Mouse (Mus musculus) layer of hippocampus, adult 2 months (tissue): ENCODE measurements at regions not wholly inside any gene's neighbourhood (a gene's known extent, or its start where the extent isn't known, plus 50 kb on each side); places are given as distances from the start of the nearest gene placed in this dataset.

Experiments
- DNase-seq, 2 experiments: peaks; one replicate each; pipeline ENCODE4 v3.0.0; 2022; ENCODE audit warnings: low spot score in 2 of 2
- H3K27ac ChIP-seq: fragments of 200-600 bp; 2 replicates; pipeline ENCODE4 v1.8.1; 2022
- H3K4me3 ChIP-seq: fragments of 200-600 bp; 2 replicates; pipeline ENCODE4 v1.8.1; 2022; ENCODE audit warnings: mild to moderate bottlenecking
- CTCF ChIP-seq: fragments of 200-600 bp; conservative IDR thresholded peaks from 2 replicates; pipeline ENCODE4 v1.8.1; 2022; ENCODE audit warnings: antibody characterized with exemption, mild to moderate bottlenecking, moderate library complexity

GRCm38 (mm10) chr14:55348098-55348497, 126.3 kb downstream of the Dhrs2 start:
- TF ChIP-seq CTCF: no peak

GRCm38 (mm10) chr14:55357258-55357657, 121.3 kb upstream of the Dhrs4 start:
- Histone ChIP-seq H3K4me3 (no peak overlapping the region), H3K27ac (no peak overlapping the region)
- TF ChIP-seq CTCF: no peak
- no peak for DNase-seq

More at GRCm38 (mm10) chr14:55348098-55348497, 126.3 kb downstream of the Dhrs2 start:
- H3K4me3 ChIP-seq: no peak overlapping the region
- DNase-seq: peak in 1 of 2 experiments; percentile 5
- no peak overlapping the region for H3K27ac ChIP-seq

DNA sequence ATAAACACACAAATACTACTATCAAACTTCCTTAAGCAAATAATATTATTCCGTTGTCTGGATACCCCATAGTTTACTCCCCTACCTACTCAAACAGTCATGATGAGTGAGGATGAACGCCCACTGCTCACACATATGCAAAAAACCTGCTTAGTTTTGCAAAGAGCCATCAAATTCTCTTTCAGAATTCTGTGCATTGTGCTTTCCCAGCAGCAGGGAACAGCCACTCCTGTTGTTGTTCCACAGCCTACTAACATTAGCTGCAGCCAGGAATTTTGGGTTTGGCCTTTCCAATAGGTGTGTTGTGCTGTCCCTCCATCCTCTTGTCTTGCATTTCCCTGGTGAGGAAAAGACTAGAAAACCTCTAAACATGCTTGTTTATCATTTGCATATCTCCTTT, 120.1 kb upstream of the Dhrs4 start:
- Histone ChIP-seq H3K27ac (no peak overlapping the region), H3K4me3 (no peak overlapping the region)
- TF ChIP-seq CTCF: no peak
- no peak for DNase-seq

DNA sequence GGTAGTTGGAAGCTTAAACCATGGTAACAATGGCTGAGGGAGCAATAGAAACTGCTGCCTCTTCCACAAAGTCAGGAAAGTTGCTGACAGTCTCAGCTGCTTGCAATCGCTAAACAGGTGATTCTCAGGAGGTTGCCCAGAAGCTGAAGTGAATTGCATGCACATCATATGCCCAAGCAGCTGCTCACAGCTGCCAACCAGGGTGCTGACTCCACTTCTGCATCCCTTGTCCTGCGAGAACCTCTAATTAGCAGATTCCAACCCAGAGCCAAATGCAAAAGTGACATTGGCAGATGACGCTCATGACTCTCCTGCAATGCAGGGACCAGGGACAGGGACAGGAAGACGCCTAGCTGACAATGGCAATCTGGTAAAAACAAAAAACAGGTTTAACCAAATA, 116.2 kb upstream of the Dhrs4 start:
- H3K27ac ChIP-seq: no peak overlapping the region
- no peak for DNase-seq
- H3K4me3 ChIP-seq: no peak overlapping the region
- no peak for TF ChIP-seq CTCF

DNA sequence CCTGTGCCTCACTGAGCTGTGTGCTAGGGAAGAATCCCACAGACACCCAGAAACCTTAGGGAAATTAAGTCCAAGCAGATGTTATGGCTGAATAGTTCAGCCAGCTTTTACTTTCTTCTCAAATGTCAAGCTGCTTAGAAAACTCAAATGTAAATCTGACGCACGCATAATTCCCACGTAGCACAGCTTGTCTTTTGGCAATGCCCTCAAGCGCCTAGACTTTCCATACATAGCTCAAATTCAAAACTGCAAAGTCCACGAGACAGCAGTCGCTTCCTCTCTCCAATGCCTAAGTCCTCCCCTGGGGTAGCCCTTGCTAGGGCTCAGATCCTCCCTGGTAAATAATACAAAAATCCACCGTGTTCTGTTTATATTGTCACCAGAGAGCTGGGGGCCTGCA, 115.8 kb upstream of the Dhrs4 start:
- Histone ChIP-seq H3K27ac (no peak overlapping the region), H3K4me3 (no peak overlapping the region)
- TF ChIP-seq CTCF: no peak
- peak in 1 of 2 experiments; percentile 2 for DNase-seq

DNA sequence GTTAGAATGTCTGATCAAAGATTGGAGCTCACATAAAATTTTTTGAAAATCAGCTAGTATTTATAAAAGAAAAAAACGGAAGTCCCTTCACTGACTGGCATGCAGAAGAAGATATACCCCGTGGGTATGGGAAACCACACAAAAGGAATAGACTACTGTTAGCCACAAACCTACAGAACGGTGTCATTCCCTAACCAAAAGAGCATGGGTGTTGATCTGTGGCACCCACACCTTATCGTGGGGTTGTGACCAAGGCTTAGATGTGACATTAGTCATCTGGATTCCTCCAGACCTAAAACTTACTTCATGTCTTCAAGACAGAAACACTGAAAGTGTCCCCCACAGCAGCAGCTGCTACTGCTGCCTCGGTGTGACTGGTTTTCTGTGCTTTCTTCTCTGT, 108.2 kb upstream of the Dhrs4 start:
- TF ChIP-seq CTCF: no peak
- Histone ChIP-seq H3K4me3 (no peak overlapping the region), H3K27ac (no peak overlapping the region)
- DNase-seq: no peak

- TF ChIP-seq CTCF: no peak
- no peak overlapping the region for H3K27ac ChIP-seq
- H3K4me3 ChIP-seq: no peak overlapping the region
- DNase-seq: no peak
These were observed 105.6 kb upstream of the Dhrs4 start for GRCm38 (mm10) chr14:55372960-55373359.

GRCm38 (mm10) chr14:55386773-55387172, 91.8 kb upstream of the Dhrs4 start:
- Histone ChIP-seq H3K4me3 (no peak overlapping the region), H3K27ac (no peak overlapping the region)
- peak in 1 of 2 experiments; percentile 25 for DNase-seq
- 0 out of 2 replicates have a peak, but pooled peaks have one; percentile 9 for TF ChIP-seq CTCF

- TF ChIP-seq CTCF: no peak
- no peak overlapping the region for H3K4me3 ChIP-seq
- DNase-seq: no peak
- H3K27ac ChIP-seq: no peak overlapping the region
These were observed 91.2 kb upstream of the Dhrs4 start for GRCm38 (mm10) chr14:55387378-55387777.

- DNase-seq: no peak
- Histone ChIP-seq H3K4me3 (no peak overlapping the region), H3K27ac (no peak overlapping the region)
- no peak for TF ChIP-seq CTCF
These were observed 86.2 kb upstream of the Dhrs4 start for GRCm38 (mm10) chr14:55392390-55392789.

DNA sequence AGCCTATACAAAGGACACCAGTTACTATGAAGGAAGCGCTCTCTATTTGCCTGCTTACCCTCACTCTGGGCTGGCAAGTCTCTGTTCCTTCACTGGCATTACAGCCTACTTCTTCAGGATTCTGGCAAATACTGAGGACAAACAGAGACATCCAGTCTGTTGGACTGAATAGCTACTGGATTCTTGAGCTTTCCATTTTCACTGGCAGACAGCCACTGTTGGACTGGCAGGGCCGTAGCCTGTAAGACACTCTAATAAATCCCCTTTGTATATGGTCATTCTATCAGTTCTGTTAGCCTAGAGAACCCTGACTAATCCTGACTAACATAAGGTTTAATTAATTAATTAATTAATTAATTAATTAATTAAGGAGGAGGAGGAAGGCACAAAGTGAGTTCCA, 72.4 kb upstream of the Dhrs4 start:
- H3K4me3 ChIP-seq: no peak overlapping the region
- no peak for DNase-seq
- H3K27ac ChIP-seq: no peak overlapping the region
- TF ChIP-seq CTCF: no peak
